Mouse (Mus musculus) ES-Bruce4 (cell line): ENCODE measurements around the gene Treh.

Experiments used
- CTCF ChIP-seq: IDR thresholded peaks from one replicate; pipeline ENCODE4 v1.8.1; 2011; ENCODE audit warnings: low read depth, low read length
- POLR2A ChIP-seq: IDR thresholded peaks from one replicate; pipeline ENCODE4 v1.8.1; 2011; ENCODE audit warnings: low read length; ENCODE audit not compliant: insufficient read depth

- TF ChIP-seq CTCF (no peak), POLR2A (no peak)
Measured at GRCm38 (mm10) chr9:44691671-44692520, 18.9 kb downstream of the Treh start.
